Mouse (Mus musculus) liver, embryonic 14.5 days (tissue): ENCODE measurements at regions not wholly inside any gene's neighbourhood (a gene's known extent, or its start where the extent isn't known, plus 50 kb on each side); places are given as distances from the start of the nearest gene placed in this dataset.
A peak's percentile ranks its signal among the peaks of the same experiment; 100 is the strongest.

Experiments
- ATAC-seq: fragments of 200-750 bp; cut with Nextera tagmentation; 2 replicates; pipeline ENCODE4 v1.8.0; 2017; ENCODE audit warnings: moderate number of reproducible peaks, mild to moderate bottlenecking, moderate library complexity; ENCODE audit not compliant: insufficient read depth
- DNase-seq, 3 experiments: peaks; one replicate each; pipeline ENCODE4 v3.0.0-alpha.2; 2012 to 2013; ENCODE audit warnings: low read depth in 3 of 3, low spot score in 3 of 3
- H3K27ac ChIP-seq: fragments of 300-500 bp; sonication (generic); 2 replicates; pipeline ENCODE4 v1.5.1; 2014; ENCODE audit warnings: moderate library complexity, mild to moderate bottlenecking, control low read depth, inconsistent platforms
- H3K27me3 ChIP-seq: fragments of 300-500 bp; sonication (generic); 2 replicates; pipeline ENCODE4 v1.6.1; 2014; ENCODE audit warnings: mild to moderate bottlenecking, low read length, moderate library complexity; ENCODE audit not compliant: control insufficient read depth, insufficient read depth
- H3K36me3 ChIP-seq: fragments of 300-500 bp; sonication (generic); replicated peaks from 2 replicates; pipeline ENCODE4 v1.6.1; 2014; ENCODE audit warnings: low read depth; ENCODE audit not compliant: control insufficient read depth, insufficient read depth
- H3K4me1 ChIP-seq, 2 experiments: fragments of 200-500 bp in 1 of 2; fragments of 300-500 bp in 1 of 2; sonication (generic) in 1 of 2; replicated peaks; 2 replicates each; pipeline ENCODE4 v1.6.1; 2012 to 2014; ENCODE audit warnings: antibody characterized with exemption in 1 of 2, inconsistent platforms in 1 of 2, low read length in 1 of 2; ENCODE audit not compliant: control insufficient read depth in 2 of 2, insufficient read depth in 2 of 2
- H3K4me2 ChIP-seq: fragments of 300-500 bp; sonication (generic); 2 replicates; pipeline ENCODE4 v1.6.1; 2014; ENCODE audit warnings: low read depth, mild to moderate bottlenecking, control low read depth, moderate library complexity
- H3K4me3 ChIP-seq, 2 experiments: fragments of 200-500 bp in 1 of 2; fragments of 300-500 bp in 1 of 2; sonication (generic) in 1 of 2; 2 replicates each; pipeline ENCODE4 v1.5.1; 2012 to 2014; ENCODE audit warnings: low read depth in 2 of 2, low read length in 2 of 2, mild to moderate bottlenecking in 2 of 2, control low read depth in 1 of 2, inconsistent platforms in 1 of 2, moderate library complexity in 1 of 2; ENCODE audit not compliant: insufficient read depth in 1 of 2
- H3K9ac ChIP-seq: fragments of 300-500 bp; sonication (generic); replicated peaks from 2 replicates; pipeline ENCODE4 v1.6.1; 2014; ENCODE audit warnings: mild to moderate bottlenecking, control low read depth, moderate library complexity
- H3K9me3 ChIP-seq: fragments of 300-500 bp; sonication (generic); 2 replicates; pipeline ENCODE4 v1.6.1; 2016; ENCODE audit warnings: low read length, mixed read lengths; ENCODE audit not compliant: control insufficient read depth
- CTCF ChIP-seq: IDR thresholded peaks from 2 replicates; pipeline ENCODE4 v1.5.1; 2016; ENCODE audit warnings: antibody characterized with exemption, low read depth, control low read depth
- EP300 ChIP-seq: IDR thresholded peaks from 2 replicates; pipeline ENCODE4 v1.6.1; 2016; ENCODE audit warnings: antibody characterized with exemption, low read depth
- WGBS: fragments of 180-500 bp; shearing (Covaris S2); extraction: QIAGEN DNeasy Blood & Tissue Kit; methylation state at CpG from one replicate; pipeline ENCODE4 v1.1.7; 2014; ENCODE audit not compliant: insufficient replicate concordance; 5-methylcytosine and 5-hydroxymethylcytosine counted together

DNA sequence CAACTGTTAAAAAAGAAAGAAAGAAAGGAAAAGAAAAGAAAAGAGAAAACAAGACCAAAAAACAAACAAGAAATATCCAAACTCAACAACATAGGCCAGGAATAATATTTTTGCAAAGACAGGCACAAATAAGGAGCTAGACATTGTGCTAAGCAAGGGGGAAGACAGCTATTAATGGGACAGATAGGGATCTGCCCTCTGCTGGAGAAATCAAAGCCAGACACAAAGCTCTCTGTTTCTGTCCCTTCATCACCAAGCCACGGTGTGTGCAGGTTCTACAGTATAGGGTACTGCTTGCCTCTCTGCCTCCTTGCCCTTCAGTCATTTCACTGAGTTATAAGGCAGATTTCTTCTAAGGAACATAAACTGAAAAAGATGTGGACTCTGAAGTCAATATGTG is 57.8 kb upstream of the Chchd3 start:
- H3K4me3 ChIP-seq = no peak overlapping the region
- ATAC-seq = no peak
- TF ChIP-seq CTCF (no peak), EP300 (no peak)

DNA sequence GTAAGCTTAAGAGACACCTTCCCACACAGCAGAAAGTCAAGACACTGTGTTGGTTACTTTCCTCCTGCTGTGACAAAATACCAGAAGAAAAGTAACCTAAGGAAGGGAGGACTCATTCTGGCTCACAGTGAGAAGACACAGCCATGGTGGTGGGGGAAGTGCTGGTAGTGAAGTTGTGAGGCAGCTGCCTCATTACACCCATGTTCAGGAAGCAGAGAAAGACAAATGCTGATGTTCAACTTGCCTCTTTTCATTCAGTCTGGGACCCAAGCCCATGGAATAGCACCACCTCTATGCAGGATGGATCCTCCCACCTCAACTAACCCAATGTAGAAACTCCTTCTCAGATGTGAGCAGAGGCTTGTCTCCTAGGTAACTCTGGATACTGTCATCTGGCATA is 60.5 kb upstream of the Chchd3 start:
- H3K27me3 ChIP-seq = no peaks in the 10 kb centered on the region
- DNase-seq (no peak), ATAC-seq (no peak)
- H3K4me3 ChIP-seq = no peak overlapping the region
- no peak overlapping the region for H3K4me2 ChIP-seq
- no peak for TF ChIP-seq CTCF
- no peak for TF ChIP-seq EP300
- no peak overlapping the region for H3K27ac ChIP-seq
- H3K4me1 ChIP-seq = no peaks in the 10 kb centered on the region
- no peaks in the 10 kb centered on the region for H3K9me3 ChIP-seq
- H3K36me3 ChIP-seq = no peaks in the 10 kb centered on the region
- no peak overlapping the region for H3K9ac ChIP-seq

More for the DNA sequence above, 57.8 kb upstream of the Chchd3 start:
- Histone ChIP-seq H3K9me3 (no peaks in the 10 kb centered on the region), H3K4me1 (no peaks in the 10 kb centered on the region), H3K36me3 (no peaks in the 10 kb centered on the region), H3K27ac (no peak overlapping the region), H3K27me3 (no peaks in the 10 kb centered on the region), H3K9ac (no peak overlapping the region), H3K4me2 (no peak overlapping the region)
- WGBS = 45% methylated on average over 1 of the region's 1 CpGs
- no peak for DNase-seq

- WGBS = 6% methylated on average over 8 of the region's 8 CpGs
- no peak overlapping the region for H3K4me3 ChIP-seq
- DNase-seq (peak; percentile 28 to 49 (median 38)), ATAC-seq (no peak)
- H3K4me2 ChIP-seq = no peak overlapping the region
- no peaks in the 10 kb centered on the region for H3K27me3 ChIP-seq
- H3K9ac ChIP-seq = no peak overlapping the region
- no peaks in the 10 kb centered on the region for H3K4me1 ChIP-seq
- no peaks in the 10 kb centered on the region for H3K36me3 ChIP-seq
- TF ChIP-seq EP300 = no peak
- TF ChIP-seq CTCF = peak; percentile 77
- H3K27ac ChIP-seq = no peak overlapping the region
- no peaks in the 10 kb centered on the region for H3K9me3 ChIP-seq
These were observed 66.5 kb upstream of the Chchd3 start for GRCm38 (mm10) chr6:33126574-33126973.

- DNase-seq = no peak
- WGBS = 53% methylated on average over 7 of the region's 7 CpGs
- TF ChIP-seq EP300 = no peak
- TF ChIP-seq CTCF = no peak
- Histone ChIP-seq H3K4me3 (no peak overlapping the region), H3K27me3 (no peaks in the 10 kb centered on the region), H3K9me3 (no peaks in the 10 kb centered on the region), H3K4me2 (no peak overlapping the region), H3K27ac (no peak overlapping the region), H3K36me3 (no peaks in the 10 kb centered on the region), H3K4me1 (no peaks in the 10 kb centered on the region), H3K9ac (no peak overlapping the region)
- ATAC-seq = no peak
These were observed 76.8 kb upstream of the Chchd3 start for GRCm38 (mm10) chr6:33136906-33137305.

- no peak for DNase-seq
- H3K4me1 ChIP-seq = no peaks in the 10 kb centered on the region
- H3K9ac ChIP-seq = no peak overlapping the region
- no peak overlapping the region for H3K4me2 ChIP-seq
- 30% methylated on average over 8 of the region's 8 CpGs for WGBS
- TF ChIP-seq CTCF (no peak), EP300 (no peak)
- no peak for ATAC-seq
- no peaks in the 10 kb centered on the region for H3K9me3 ChIP-seq
- no peak overlapping the region for H3K27ac ChIP-seq
- no peaks in the 10 kb centered on the region for H3K36me3 ChIP-seq
- no peak overlapping the region for H3K4me3 ChIP-seq
- H3K27me3 ChIP-seq = no peaks in the 10 kb centered on the region
These were observed 77.8 kb upstream of the Chchd3 start for GRCm38 (mm10) chr6:33137823-33138222.
